Mouse (Mus musculus): ENCODE measurements around the gene Prox1. TPM values are rescaled to one million over a fixed set of nuclear protein-coding genes. Genes with fewer than 3 reads are reported as not detected.

The Prox1 gene
- total RNA-seq, 2 experiments from 2014 or later: 27.5 to 52.3 TPM

DNA sequence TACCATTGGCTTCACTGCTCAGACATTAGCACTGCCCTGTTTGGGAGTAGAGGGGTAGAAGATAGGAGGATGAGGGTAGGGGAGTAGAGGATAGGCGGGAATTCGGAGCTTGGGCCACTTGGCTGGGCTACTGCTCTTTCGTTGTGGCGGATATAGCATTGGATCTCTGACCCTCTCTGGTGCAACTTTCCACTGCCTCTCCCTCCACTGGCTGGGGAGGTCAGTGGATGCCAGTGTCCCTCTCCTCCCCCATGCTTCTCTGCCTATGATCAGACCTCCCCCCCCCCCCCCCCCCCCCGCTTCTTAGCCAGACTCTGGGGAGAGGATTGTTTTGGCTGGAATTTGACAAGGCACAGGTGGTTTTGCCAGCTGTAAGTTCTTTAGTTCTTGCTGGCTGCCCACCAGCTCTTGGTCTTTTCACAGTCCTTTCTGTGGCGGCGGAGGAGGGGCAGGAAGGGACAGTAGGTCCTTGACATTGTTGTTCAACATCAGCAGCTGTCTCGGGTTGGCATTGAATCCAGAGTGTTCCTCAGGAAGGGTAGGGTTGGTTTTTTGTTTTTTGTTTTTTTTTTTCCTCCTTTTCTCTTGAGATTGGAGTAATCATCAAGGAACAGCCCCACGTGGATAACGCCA, 90.8 kb downstream of the Prox1 start:
- DNase-seq: peak in 1 of 2 experiments; percentile 31

DNA sequence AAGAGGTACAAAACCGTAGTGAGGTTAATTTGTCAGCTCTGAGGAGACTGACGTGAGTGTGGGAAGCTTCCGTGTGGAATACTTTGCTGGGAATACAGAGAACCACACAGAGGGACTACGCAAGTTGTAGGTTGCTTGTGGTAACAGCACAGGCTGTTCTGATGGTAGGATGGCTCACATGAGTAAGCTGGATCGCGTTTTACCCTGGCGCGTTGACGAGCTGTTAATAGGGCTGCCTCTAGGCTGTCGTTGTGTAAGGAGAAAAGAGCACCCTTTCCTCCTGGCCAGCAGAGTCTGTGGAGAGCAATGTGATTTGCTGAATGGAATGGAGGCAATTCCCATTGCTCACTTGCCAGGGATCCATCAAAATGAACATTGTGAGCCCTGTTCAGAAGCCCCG, 93.9 kb downstream of the Prox1 start:
- DNase-seq: no peak

Other genes with a start within 250 kb of the Prox1 start
- gene Smyd2, start 248.4 kb downstream of the Prox1 start, total RNA-seq (2021): 10 to 100 TPM; 76.7 to 81.8 TPM

Measured in adrenal gland, postnatal 36 days (tissue).